Mouse (Mus musculus) bone marrow macrophage, adult 2 months (primary cell): Measurements from ENCODE around the gene Ovgp1.

Source experiments
- CTCF ChIP-seq: IDR thresholded peaks from 2 replicates; pipeline ENCODE4 v1.5.1; 2012; ENCODE audit warnings: low read depth, mild to moderate bottlenecking, low read length, moderate library complexity
- POLR2A ChIP-seq: IDR thresholded peaks from 2 replicates; pipeline ENCODE4 v1.6.1; 2012; ENCODE audit warnings: mild to moderate bottlenecking, low read depth, low read length, borderline replicate concordance

DNA sequence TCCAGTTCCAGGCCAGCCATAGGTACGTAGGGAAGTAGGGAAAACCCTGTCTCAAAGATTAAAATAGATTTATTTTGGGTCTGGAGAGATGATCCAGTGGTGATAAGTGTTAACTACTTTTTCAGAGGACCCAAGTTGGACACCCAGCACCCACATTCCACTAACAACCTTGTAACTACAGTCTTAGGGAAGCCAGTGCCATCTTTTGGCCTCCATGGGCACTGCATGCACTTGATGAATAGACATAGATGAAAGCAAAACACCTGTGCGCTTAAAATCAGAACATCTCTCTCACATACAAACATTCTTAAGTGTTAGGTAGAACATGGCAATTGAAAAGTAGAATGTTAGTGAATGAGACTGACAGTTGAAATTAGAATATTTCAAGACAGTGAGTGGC, 12.8 kb upstream of the Ovgp1 start:
- TF ChIP-seq CTCF (no peak), POLR2A (no peak)
